Mouse (Mus musculus): ENCODE data around the gene Amdhd1. TPM values are rescaled to one million over a fixed set of nuclear protein-coding genes. Genes with fewer than 3 reads are reported as not detected.

The Amdhd1 gene
- polyA plus RNA-seq, 1 experiment from 2014 or later = 6.9 TPM

DNA sequence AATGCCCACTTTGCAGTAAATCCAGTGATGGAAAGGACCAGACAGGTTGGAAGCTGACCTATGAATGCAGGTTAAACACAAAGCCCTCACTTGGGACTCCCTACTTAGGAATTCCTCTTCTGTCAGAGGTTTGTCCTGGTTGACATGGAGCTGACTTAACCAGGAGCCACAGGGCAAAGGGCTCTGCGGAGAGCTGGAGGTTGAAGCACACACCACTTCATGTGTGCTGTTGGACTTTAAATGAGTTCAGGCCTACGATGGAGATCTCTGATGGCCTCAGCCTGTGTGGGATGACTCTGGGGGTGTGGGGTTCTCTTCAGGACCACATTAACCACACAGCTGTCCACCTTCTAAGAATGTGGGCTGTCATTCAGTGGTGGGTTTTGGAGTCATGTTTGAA is 1.5 kb downstream of the Amdhd1 start:
- WGBS (ENCODE audit: insufficient replicate concordance) = 63% methylated on average over 2 of the region's 2 CpGs
- Histone ChIP-seq H3K27ac (no peak overlapping the region), H3K4me1 (peaks cover 25% of the 10 kb centered on the region), H3K27me3 (replicated peaks) (peaks cover 50% of the 10 kb centered on the region), H3K9ac (no peak overlapping the region), H3K9me3 (replicated peaks) (no peaks in the 10 kb centered on the region), H3K4me3 (no peak overlapping the region), H3K36me3 (no peaks in the 10 kb centered on the region), H3K4me2 (no peak overlapping the region)
- no peak for ATAC-seq

GRCm38 (mm10) chr10:93525329-93525728 is 14.5 kb downstream of the Amdhd1 start:
- H3K9me3 ChIP-seq (replicated peaks) = no peaks in the 10 kb centered on the region
- no peak overlapping the region for H3K9ac ChIP-seq
- no peak overlapping the region for H3K4me2 ChIP-seq
- H3K4me3 ChIP-seq = no peak overlapping the region
- peaks cover 4% of the 10 kb centered on the region; the same call in 1 of the 2 replicates for H3K36me3 ChIP-seq
- no peaks in the 10 kb centered on the region; the same call in 1 of the 2 replicates for H3K27me3 ChIP-seq (replicated peaks)
- ATAC-seq = no peak
- WGBS (ENCODE audit: insufficient replicate concordance) = 47% methylated on average over 1 of the region's 1 CpGs
- H3K27ac ChIP-seq = no peak overlapping the region
- H3K4me1 ChIP-seq = no peaks in the 10 kb centered on the region

GRCm38 (mm10) chr10:93520994-93521393 is 18.8 kb downstream of the Amdhd1 start:
- Histone ChIP-seq H3K9me3 (replicated peaks) (no peaks in the 10 kb centered on the region), H3K4me3 (no peak overlapping the region), H3K36me3 (no peaks in the 10 kb centered on the region), H3K9ac (no peak overlapping the region), H3K4me1 (no peaks in the 10 kb centered on the region), H3K27ac (no peak overlapping the region), H3K4me2 (no peak overlapping the region), H3K27me3 (replicated peaks) (no peaks in the 10 kb centered on the region; the same call in 1 of the 2 replicates)
- WGBS (ENCODE audit: insufficient replicate concordance) = 46% methylated on average over 4 of the region's 4 CpGs
- ATAC-seq = no peak

DNA sequence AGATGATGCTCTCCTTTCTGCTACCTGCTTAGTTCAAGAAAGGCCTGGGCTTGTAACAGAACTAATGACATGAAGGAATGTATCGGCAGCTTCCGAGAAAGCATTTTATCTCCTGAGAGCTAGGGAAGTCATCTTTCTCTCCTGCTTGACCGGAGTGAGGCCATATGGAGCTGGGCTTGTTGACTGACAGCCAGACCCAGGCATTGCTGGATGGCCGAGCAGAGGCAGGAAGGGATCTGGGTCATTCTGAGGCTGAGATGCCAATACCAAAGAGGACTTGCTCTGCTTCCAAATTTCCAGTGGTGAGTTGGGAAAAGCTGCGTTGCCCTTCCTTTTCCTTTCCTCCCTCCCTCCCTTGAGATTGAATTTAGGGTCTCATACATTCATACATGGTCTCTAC is 20.1 kb downstream of the Amdhd1 start:
- no peaks in the 10 kb centered on the region for H3K4me1 ChIP-seq
- no peak overlapping the region for H3K9ac ChIP-seq
- H3K36me3 ChIP-seq = no peaks in the 10 kb centered on the region
- ATAC-seq = no peak
- no peaks in the 10 kb centered on the region for H3K9me3 ChIP-seq (replicated peaks)
- no peak overlapping the region for H3K27ac ChIP-seq
- WGBS (ENCODE audit: insufficient replicate concordance) = 65% methylated on average over 5 of the region's 5 CpGs
- H3K4me2 ChIP-seq = no peak overlapping the region
- no peaks in the 10 kb centered on the region; the same call in 1 of the 2 replicates for H3K27me3 ChIP-seq (replicated peaks)
- no peak overlapping the region for H3K4me3 ChIP-seq

- Histone ChIP-seq H3K9ac (no peak overlapping the region), H3K36me3 (no peaks in the 10 kb centered on the region), H3K27ac (no peak overlapping the region), H3K4me1 (no peaks in the 10 kb centered on the region), H3K4me2 (no peak overlapping the region), H3K27me3 (replicated peaks) (no peaks in the 10 kb centered on the region; the same call in 1 of the 2 replicates), H3K9me3 (replicated peaks) (no peaks in the 10 kb centered on the region), H3K4me3 (no peak overlapping the region)
- WGBS (ENCODE audit: insufficient replicate concordance) = 76% methylated on average over 8 of the region's 8 CpGs
- ATAC-seq = no peak
These were observed 20.7 kb downstream of the Amdhd1 start for GRCm38 (mm10) chr10:93519159-93519558.

- Histone ChIP-seq H3K9me3 (replicated peaks) (no peaks in the 10 kb centered on the region), H3K27ac (no peak overlapping the region), H3K4me1 (no peaks in the 10 kb centered on the region), H3K36me3 (no peaks in the 10 kb centered on the region), H3K4me2 (no peak overlapping the region), H3K4me3 (no peak overlapping the region), H3K9ac (no peak overlapping the region), H3K27me3 (replicated peaks) (no peaks in the 10 kb centered on the region; the same call in 1 of the 2 replicates)
- no peak; the same call in 1 of the 2 replicates for ATAC-seq
- 61% methylated on average over 2 of the region's 2 CpGs for WGBS (ENCODE audit: insufficient replicate concordance)
These were observed 21.2 kb downstream of the Amdhd1 start for GRCm38 (mm10) chr10:93518620-93519019.

- Histone ChIP-seq H3K9ac (no peak overlapping the region), H3K4me1 (no peaks in the 10 kb centered on the region), H3K27me3 (replicated peaks) (no peaks in the 10 kb centered on the region; the same call in 1 of the 2 replicates), H3K27ac (no peak overlapping the region), H3K4me2 (no peak overlapping the region), H3K9me3 (replicated peaks) (no peaks in the 10 kb centered on the region), H3K4me3 (no peak overlapping the region), H3K36me3 (no peaks in the 10 kb centered on the region)
- ATAC-seq = peak; percentile 22; the same call in 1 of the 2 replicates
- WGBS (ENCODE audit: insufficient replicate concordance) = 62% methylated on average over 4 of the region's 4 CpGs
These were observed 21.6 kb downstream of the Amdhd1 start for GRCm38 (mm10) chr10:93518186-93518585.

GRCm38 (mm10) chr10:93517754-93518153 is 22.1 kb downstream of the Amdhd1 start:
- Histone ChIP-seq H3K27ac (no peak overlapping the region), H3K36me3 (no peaks in the 10 kb centered on the region), H3K27me3 (replicated peaks) (no peaks in the 10 kb centered on the region; the same call in 1 of the 2 replicates), H3K4me3 (no peak overlapping the region), H3K9me3 (replicated peaks) (no peaks in the 10 kb centered on the region), H3K9ac (no peak overlapping the region), H3K4me1 (no peaks in the 10 kb centered on the region), H3K4me2 (no peak overlapping the region)
- ATAC-seq = peak; percentile 76
- WGBS (ENCODE audit: insufficient replicate concordance) = 40% methylated on average over 4 of the region's 4 CpGs

DNA sequence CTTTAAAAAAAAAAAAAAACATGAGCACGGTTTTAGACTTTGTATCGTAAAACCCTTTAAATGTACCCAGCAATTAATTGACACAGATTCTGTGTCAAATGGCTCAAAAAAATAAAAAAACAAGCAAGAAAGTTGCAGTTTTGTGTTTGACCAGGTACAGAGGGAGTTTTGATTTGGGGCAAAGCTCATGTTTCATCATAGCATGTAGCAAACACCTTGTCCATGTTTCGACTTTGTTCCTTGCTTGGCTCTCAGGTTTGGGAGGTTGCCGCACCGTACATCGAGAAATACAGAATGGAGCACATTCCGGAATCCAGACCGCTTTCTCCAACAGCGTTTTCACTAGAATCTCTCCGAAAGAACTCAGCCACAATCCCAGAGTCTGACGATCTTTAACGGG is 23.9 kb downstream of the Amdhd1 start:
- no peak overlapping the region for H3K9ac ChIP-seq
- H3K27ac ChIP-seq = 0 out of 2 replicates have a peak overlapping the region, but pooled peaks have one; percentile 45
- H3K27me3 ChIP-seq (replicated peaks) = no peaks in the 10 kb centered on the region
- no peak overlapping the region for H3K4me2 ChIP-seq
- no peak overlapping the region for H3K4me3 ChIP-seq
- ATAC-seq = no peak
- 70% methylated on average over 12 of the region's 12 CpGs for WGBS (ENCODE audit: insufficient replicate concordance)
- no peaks in the 10 kb centered on the region for H3K9me3 ChIP-seq (replicated peaks)
- no peaks in the 10 kb centered on the region for H3K4me1 ChIP-seq
- H3K36me3 ChIP-seq = no peaks in the 10 kb centered on the region

GRCm38 (mm10) chr10:93515419-93515818 is 24.4 kb downstream of the Amdhd1 start:
- Histone ChIP-seq H3K27ac (no peak overlapping the region), H3K9me3 (replicated peaks) (no peaks in the 10 kb centered on the region), H3K4me1 (no peaks in the 10 kb centered on the region), H3K36me3 (no peaks in the 10 kb centered on the region), H3K27me3 (replicated peaks) (no peaks in the 10 kb centered on the region), H3K4me3 (no peak overlapping the region), H3K9ac (no peak overlapping the region), H3K4me2 (no peak overlapping the region)
- no peak for ATAC-seq
- WGBS (ENCODE audit: insufficient replicate concordance) = 16% methylated on average over 1 of the region's 1 CpGs

DNA sequence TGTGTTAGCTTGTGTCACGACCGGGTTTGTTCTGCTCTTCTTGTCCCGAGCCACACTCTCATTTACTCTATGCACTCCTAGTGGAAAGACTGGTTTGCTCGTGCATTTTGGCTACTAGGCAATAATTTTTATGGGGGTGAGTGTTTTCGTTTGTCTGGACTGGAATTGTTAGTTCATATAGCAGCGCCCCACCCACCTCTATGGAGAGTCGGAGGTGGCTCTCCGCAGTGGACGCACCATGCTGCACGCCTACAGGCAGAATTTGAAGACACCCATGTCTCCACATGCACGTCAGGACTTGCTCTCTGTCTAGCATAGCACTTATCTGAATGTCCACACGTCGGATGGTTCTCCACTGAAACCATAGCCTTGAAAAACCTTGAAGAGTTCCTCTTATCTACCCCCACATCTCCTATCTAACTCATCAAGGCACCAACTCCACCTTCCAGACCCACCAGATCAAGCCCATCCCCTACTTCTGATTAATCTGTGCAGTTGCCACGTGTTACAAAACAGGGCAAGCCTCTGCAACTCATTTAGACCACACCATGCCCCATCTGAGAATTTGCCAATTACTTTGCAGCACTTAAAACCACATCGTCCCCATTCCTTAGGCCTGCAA is 30.2 kb downstream of the Amdhd1 start:
- Histone ChIP-seq H3K4me1 (no peaks in the 10 kb centered on the region), H3K27me3 (replicated peaks) (no peaks in the 10 kb centered on the region), H3K27ac (no peak overlapping the region), H3K36me3 (no peaks in the 10 kb centered on the region), H3K9ac (no peak overlapping the region), H3K4me3 (no peak overlapping the region), H3K9me3 (replicated peaks) (no peaks in the 10 kb centered on the region), H3K4me2 (no peak overlapping the region)
- no peak for ATAC-seq
- WGBS (ENCODE audit: insufficient replicate concordance) = 73% methylated on average over 15 of the region's 15 CpGs

DNA sequence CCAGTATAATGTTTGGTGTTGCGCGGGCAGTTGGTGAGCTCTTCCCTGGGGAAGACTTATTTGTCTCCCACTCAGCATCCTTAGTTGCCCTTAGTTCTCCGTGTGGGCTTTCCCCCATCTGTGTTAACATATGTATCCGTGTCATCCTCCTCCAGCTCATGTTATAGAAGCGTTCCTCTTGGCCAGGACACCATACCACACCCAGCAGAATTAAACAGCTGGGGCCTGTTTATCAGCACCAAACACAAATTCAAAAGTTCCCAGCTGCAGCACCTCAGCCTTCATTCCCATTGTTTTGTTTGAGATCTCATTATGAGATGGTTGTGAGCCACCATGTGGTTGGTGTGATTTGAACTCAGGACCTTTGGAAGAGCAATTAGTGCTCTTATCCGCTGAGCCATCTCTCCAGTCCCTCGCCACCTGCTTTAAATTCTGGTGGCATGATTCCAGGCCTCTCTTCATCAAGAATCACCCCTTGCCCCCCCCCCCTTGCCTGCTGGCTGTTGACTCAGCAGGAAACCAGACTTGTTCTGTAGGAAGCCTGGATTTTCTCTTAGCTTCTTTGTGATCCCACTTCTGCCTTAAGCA is 31.4 kb downstream of the Amdhd1 start:
- H3K27ac ChIP-seq = no peak overlapping the region
- H3K9me3 ChIP-seq (replicated peaks) = no peaks in the 10 kb centered on the region
- H3K4me2 ChIP-seq = no peak overlapping the region
- H3K4me1 ChIP-seq = no peaks in the 10 kb centered on the region
- ATAC-seq = no peak
- no peak overlapping the region for H3K9ac ChIP-seq
- H3K36me3 ChIP-seq = no peaks in the 10 kb centered on the region
- no peak overlapping the region for H3K4me3 ChIP-seq
- H3K27me3 ChIP-seq (replicated peaks) = no peaks in the 10 kb centered on the region
- 74% methylated on average over 7 of the region's 7 CpGs for WGBS (ENCODE audit: insufficient replicate concordance)

Measured in liver, embryonic 12.5 days (tissue).